Mouse (Mus musculus) kidney, adult 2 months (tissue): Measurements from ENCODE around the gene Cx3cr1.

Experiments used
- CTCF ChIP-seq: fragments of 200-500 bp; conservative IDR thresholded peaks from 2 replicates; pipeline ENCODE4 v1.5.1; 2011; ENCODE audit warnings: low read depth, mild to moderate bottlenecking, control low read depth, low read length, moderate library complexity, mixed read lengths; ENCODE audit not compliant: insufficient read depth, insufficient read length
- POLR2A ChIP-seq: fragments of 200-500 bp; IDR thresholded peaks from one replicate; pipeline ENCODE4 v1.6.1; 2011; ENCODE audit warnings: low read depth, low read length, control low read depth

GRCm38 (mm10) chr9:119975286-119975685 is 94.4 kb downstream of the Cx3cr1 start:
- TF ChIP-seq POLR2A: no peak
- no peak for TF ChIP-seq CTCF
